Mouse (Mus musculus) thymus, postnatal 25 days (tissue): Measurements from ENCODE around the gene Sirt2.
A peak's percentile ranks its signal among the peaks of the same experiment; 100 is the strongest.

Experiments used
- DNase-seq: peaks from one replicate; pipeline ENCODE4 v3.0.0; 2022

Sirt2 gene

DNA sequence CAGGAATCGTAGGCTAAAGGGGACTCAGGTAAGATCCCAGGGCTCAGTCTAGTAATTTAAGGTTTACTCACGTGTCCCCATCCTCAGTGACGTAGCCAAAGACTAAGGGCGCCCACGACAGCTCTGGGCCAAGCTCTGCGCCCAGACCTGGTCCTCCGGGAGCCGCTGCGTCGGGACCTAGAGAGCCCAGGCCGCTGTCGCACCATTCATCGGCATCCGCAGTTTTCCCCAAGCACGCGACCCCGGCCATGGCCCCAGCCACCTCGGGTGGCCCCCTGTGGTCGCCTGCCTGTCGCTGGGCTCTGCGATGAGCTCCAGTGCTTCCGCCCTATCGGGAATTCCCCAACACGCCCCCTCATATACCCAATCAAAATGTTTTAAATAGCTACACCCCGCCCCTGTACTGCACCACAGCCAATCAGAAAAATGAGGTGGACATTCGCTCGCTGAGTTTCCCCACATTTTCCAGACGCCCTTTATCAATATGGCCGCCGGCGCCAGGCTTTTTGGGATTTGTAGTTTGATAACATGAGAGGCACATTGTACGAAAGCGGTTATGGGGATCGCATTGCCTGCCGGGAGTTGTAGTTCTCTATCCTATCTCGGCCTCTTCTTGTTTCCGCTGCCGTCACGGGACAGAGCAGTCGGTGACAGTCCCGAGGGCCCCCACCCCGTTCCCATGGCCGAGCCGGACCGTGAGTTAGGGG is at the start of gene Sirt2:
TSS of gene Sirt2 (plus strand) at position 563 of the 707 bp plus-strand sequence.
- peak; percentile 96 for DNase-seq

DNA sequence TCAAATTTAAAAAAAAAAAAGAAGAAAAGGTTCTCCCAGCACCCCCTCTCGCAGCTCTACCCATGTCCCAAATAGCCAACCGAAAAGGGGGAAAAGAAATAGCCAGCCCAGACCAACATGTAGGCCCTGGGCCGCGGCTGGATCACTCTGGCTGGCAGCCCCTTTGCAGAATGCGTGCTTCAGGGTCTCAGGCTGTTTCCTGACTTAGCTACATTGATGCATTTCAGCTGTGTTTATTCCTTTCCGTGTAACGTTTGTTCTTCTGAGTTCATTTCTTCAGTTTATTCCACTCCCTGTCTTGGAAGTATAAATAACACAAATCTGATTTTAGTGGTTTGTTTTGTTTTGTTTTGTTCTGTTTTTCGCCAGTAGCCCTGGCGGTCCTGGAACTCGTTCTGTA is 48.8 kb upstream of the Sirt2 start:
- no peak for DNase-seq

DNA sequence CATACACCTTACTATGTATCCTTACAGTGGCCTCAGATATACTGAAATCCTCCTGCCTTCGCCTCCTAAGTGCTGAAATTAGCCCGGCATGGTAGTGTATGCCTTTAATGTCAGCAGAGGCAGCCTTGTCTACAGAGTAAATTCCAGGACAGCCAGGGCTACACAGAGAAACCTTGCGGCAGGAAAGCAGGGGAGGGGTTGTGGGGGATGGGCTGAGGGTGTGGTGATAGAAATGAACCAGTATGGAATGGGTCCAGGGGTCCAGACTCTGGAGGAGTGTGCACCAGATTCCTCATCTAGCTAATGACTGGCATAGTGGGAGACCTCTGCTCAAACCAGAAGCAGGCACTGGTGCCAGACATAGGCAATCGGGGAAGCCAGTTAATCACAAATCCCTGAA is 47.4 kb upstream of the Sirt2 start:
- no peak for DNase-seq

DNA sequence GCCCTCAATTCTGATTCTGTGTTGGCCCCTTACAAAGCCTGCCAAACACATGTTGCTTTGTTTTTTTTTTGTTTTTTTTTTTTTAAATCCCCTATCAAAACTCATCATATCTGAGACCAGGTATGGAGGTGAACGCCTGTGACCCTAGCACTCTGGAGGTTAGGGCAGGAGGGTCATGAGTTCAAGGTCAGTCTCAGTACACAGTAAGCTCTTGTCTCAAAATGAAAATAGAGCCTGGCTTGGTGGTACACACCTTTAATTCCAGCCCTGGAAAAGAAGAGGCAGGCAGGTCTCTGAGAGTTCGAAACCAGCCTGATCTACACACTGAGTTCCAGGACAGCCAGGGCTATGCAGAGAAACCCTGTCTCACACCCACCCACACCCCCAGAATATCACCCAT is 46.9 kb upstream of the Sirt2 start:
- DNase-seq, result no peak

DNA sequence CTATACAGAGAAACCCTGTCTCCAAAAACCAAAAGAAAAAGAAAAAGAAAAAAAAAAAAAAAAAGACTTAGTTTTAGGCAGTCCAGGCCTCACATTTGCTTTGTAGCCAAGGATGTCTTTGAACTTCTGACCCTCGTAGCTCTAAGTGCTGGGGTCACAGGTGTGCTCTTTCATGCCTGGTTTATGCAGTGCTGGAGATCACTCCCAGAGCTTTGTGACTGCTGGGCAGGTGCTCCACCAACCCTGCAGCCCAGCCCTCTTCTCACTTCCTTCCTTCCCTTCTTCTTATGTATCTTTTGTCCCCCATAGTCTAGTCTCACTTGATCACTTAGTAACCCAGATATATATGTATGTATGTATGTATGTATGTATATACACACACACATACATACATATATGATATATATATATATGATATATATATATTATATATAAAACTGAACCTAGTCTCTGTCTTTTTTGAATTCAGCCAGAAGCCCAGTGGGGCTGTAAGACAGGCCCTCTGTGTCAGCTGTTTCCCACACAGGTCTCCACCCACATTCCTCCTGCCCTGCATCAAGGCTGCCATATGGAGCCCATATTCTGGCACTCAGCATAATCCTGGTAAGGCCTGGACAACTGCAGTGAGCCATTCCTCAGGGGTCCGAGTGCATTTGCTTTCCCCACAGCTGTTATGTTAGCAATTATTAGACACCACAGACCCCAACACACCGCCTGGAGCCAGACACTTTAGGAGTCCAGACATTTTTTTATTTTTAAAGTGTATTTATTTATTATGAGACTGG is 45.6 kb upstream of the Sirt2 start:
- no peak for DNase-seq

DNA sequence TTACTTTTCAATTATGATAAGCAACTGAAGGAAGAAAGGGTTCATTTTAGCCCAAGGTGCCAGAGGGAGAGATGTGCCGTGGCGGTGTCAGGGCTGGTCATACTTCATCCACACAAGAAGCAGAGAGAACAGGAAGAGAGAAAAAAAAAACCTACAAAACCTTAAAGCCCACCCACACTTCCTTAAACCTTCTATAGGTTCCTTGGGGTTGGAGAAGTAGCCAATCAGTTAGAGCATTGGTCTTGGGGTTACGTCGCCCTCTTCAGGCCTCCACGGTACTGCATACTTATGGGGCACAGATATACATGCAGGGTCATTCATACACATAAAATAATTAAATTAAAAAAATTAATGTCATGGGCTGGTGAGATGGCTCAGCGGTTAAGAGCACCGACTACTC is 44.5 kb upstream of the Sirt2 start:
- no peak for DNase-seq

DNA sequence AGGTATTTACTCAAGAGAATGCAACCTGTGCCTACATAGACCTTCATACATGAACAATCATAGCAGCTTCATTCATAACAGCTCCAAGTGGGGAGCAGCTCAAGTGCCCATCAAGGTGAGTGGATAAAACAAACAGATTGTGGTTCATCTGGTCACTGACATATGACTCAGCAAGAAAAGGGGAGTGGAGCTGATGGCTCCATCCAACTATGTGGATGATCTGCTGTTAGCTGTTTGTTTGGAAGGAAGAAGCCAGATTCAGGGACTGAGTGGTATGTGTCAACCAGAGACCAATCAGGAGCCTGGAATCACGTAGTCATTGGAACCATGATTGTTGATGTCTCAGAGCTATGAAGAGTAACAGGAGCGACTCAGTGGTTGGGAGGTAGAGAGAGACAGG is 41.9 kb upstream of the Sirt2 start:
- DNase-seq, result no peak

DNA sequence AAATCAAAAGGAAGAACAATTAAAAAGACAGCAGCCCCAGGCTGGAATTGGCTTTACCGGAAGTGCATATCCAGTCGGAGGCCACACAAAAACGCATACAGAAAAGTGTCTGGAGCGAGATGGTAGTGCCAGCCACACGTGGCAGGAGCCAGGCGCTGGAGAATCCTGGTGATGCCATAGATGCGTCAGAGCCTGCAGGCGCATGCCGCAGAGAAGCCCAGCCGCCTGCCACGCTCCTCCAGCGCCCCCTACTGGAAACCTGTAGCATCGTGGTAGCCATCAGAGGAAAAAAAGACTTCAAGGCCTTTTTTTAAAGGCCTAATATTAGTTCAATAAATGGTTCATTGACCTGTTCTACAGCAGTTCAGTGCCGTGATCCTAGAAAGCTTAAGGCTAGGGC is 39.9 kb upstream of the Sirt2 start:
- peak; percentile 80 for DNase-seq

DNA sequence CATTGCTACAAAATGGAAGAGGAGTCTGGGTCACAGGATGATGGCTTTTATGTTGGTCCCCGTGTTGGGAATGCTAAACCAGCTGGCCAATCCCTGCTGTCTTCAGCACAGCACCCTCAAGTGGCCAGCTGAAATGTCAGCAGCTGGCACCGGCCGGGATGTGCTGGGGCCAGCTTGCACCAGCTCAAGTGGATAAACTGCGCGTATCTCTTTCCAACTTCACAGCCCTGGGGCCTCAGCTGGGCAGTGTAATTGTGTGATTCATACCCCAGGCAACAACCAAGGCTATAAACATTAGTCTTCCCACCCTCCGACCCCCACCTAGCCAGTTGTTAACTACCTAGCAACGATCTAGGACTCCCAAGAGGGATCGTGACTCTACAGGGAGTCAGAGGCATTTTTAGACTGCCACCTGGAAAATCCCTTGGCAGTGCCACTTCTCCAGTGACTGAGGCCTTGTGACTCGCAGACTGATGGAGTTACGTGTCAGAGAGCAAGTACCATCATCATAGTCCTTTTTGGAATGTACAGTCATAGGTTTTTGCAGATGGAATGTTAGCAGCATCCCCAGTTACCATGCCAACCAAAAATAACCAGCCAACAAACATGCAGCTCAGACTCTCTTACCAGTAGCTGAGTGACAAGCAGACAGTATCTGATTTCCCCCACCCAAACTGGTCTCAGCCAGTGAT is 38.7 kb upstream of the Sirt2 start:
- no peak for DNase-seq

DNA sequence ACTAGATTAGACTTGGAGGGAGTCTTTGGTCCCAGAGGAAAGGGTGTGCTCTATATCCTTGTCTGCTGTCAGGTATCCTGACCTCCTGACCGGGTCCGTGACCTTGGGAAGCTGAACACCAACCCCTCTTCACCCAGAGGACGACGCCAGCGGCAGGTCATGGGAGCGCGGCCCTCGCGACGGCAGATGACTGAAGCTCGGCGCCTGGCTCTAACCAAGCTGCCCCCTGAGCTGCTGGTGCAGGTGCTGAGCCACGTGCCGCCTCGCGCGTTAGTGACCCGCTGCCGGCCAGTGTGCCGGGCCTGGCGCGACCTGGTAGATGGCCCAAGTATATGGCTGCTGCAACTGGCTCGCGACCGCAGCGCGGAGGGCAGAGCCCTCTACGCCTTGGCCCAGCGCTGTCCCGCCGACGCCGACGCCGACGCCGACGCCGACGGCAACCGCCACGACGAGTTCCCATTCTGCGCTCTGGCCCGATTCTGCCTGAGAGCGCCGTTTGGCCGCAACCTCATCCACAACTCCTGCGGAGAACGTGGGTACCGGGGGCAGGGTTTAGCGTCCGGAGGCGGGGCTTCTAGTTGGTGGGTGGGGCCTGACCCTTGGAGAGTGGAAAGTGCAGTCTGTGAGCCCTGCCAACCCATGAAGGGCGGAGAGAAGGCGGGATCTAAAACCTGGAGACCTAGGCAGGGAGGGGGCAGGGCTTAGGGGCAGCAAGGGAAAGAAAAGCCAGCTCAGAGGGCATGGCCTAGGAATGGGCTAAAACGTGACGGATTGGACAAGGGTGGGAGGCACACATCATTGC is 34.0 kb upstream of the Sirt2 start:
- DNase-seq, result peak; percentile 83

DNA sequence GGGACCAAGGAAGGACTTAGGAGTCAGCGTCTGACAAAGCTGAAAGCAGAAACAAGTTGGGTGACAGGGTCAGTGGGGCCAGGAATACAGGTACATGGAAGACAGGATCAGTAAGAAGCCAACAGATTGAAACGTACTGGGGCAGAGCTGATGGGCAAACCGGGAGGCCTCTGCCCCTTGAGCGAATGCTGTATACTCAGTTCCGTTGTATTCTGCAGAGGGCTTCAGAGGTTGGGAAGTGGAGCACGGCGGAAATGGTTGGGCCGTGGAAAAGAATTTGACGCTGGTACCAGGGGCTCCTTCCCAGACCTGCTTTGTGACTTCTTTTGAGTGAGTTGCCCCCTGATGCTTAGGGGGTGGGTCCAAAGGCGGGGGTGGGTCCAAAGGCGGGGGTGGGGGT is 33.3 kb upstream of the Sirt2 start:
- no peak for DNase-seq

DNA sequence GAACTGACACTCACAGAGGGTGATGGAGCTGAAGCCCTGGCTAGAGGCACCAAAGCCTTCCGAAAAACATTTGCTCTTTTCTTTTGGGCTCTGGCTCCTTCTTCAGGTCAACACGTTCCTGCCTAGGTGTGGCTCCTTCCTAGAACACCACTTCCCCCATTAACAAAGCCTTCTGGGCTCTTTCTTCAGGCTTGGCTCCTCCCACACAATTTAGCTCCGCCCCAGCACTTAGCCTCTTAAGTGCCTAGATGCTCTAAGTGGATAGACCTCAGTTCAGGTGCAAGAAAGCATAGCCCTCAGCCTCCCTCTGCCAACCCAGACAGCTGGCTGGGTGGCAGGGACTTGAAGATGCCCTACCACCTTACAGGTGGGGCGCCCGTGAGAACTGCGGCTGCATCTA is 30.8 kb upstream of the Sirt2 start:
- DNase-seq, result no peak

DNA sequence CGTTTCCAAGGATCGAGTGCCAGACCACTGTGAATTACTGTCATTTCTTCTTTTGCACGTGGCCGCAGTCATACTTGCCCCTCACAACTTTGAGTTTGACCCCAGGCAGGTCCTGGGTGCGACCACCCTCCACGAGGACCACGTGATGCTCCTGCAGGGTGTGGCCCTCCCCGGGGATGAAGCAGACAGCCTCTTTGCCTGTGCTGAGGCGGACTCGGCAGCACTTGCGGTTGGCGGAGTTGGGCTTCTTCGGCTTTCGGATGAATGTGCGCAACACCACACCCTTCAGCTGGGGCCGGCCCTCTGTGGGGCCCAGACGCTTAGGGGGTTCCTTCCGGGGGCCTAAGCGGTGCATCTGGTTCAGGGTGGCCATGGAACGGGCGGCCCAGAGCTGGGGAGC is 26.7 kb upstream of the Sirt2 start:
- DNase-seq, result no peak

DNA sequence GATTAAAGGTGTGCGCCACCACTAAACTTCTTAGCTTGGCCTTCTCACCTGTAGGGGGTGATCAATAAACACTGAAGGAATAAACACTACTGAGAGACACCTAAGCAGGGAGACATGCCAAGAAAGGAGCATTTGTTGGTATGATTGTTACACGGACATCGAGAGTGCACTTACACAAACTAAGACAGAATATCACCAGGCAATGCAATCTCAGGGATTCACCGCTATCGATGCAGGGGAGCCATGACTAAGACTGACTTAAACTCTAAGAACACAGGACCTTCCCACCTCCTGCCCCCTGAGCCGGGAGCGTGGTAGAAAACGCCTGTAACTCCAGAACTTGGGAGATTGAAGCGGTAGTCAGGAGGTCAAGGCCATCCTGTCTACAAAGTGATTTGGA is 25.6 kb upstream of the Sirt2 start:
- DNase-seq, result no peak

DNA sequence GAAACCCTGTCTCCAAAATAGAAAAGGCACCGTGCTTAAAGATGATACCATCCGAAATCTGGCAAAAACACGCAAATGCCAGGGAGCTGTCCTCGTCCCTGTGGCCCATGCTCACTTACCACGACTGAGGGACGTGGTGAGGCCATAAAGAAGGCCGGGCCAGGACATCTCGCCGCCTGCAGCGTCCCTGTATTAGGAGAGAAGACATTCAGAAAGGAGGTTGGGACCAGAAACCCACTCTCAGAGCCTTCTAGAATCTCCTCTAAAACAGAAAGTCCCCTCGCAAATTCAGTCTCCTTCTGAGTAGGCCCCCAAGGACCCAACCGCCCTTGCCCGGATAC is 25.2 kb upstream of the Sirt2 start:
- DNase-seq, result no peak

DNA sequence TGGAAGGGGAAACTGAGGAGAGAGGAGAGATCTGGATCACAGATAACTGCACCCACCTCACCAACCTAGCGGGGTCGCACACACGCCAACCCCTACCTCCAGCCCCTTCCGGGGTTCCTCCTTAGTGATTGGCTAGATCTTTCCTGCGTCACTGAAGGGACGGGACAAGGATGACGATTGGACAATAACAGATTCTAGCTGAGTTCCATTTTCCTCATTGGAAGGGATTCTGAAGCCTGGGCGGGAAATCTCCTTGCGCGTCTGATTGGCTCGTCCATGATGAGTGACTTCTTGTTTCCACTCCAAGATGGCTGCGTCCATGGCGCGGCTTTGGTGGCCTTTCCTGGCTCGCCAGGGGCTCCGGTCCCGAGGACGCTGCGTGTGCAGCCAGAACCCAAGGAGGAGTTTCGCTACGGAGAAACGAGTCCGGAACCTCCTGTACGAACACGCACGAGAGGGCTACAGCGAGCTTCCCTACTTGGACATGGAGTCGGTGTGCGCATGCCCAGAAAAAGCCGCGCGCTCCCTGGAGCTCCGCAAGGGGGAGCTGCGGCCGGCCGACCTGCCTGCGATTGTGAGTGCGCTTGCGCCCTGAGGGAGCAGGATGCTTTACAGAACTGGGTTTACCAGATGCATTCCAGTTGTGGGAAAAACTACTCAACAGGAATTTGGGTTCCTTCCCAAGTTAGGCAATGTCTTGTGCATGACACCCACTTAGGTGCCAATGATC is 24.7 kb upstream of the Sirt2 start, which contains the start of the genes Mrps12 and Sars2:
TSS of gene Mrps12 (minus strand) at position 112 of the 730 bp plus-strand sequence.
TSS of gene Sars2 (plus strand) at position 284 of the 730 bp plus-strand sequence.
- peak; percentile 96 for DNase-seq

DNA sequence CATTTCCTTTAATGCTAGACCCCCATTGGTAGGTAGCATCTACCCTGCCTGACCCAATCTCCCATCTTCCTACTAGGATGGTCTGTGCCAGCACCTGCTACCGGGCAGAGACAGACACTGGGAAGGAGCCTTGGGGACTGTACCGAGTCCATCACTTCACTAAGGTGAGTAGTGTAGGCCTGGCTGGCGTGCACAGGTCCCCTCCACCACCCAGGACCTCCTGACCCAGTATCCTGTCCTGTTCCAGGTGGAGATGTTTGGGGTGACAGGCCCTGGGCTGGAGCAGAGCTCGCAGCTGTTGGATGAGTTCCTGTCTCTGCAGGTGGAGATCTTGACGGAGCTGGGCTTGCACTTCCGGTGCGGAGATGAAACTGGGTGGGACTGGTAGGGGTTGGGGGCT is 16.6 kb upstream of the Sirt2 start:
- DNase-seq, result no peak

DNA sequence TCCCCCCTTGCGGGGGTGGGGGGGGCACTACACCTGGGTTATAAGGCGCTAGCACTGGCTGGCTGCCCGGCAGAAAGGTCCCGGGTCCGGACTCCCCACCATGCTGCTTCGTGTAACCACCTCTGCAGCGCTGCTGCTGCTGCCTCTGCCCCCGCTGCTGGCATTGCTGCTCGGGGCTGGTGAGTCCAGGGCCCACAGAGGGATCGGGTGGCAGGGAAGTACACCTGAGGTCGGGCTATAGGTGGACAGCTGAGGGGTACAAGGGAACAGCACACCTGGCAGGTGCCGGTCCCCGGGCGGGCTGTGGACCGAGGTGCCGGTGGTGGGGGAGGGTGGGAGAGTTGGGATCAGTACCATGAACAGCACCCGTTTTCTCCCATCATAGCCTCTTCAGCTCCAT is 10.5 kb upstream of the Sirt2 start, which contains the start of gene Ccer2:
TSS of gene Ccer2 (plus strand) at position 96 of the 400 bp plus-strand sequence.
- DNase-seq, result no peak

DNA sequence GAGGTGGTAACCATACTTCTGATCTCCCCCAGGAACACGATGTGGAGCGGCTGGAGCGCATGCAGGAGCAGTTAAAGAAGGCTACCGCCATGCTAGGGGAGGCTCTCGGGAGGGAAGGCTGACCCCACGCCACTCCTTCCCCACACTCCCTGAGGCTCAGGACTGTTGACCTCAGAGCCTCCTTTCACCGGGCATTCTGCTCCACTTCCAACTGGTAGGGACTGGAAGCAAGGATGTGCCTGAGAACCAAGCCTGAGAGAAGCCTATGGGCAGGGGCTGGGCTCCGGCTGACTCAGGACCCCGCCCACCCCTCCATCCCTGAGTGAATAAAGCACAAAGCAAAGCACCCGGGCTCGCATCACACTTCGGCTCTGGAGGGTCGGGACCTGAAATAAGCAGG is 7.9 kb upstream of the Sirt2 start:
- no peak for DNase-seq

DNA sequence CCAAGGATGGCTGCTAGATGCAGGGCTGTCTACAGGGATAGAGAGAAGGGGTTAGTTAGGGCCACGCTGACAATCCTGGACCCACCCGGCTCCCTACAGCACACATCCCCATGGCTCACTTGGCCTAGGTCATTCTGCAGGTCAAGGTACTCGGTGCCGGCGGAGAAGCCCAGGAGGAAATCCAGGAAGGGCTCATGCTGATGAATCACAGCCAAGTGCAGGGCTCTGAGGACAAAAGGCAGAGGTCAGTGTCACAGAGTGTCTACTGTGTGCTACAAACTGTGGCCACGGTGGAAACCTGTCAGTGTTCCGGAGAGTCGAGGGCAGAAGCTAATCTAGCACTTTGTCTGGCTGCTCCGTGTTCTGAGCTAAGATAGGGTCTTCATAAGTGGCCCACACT is 4.6 kb upstream of the Sirt2 start:
- no peak for DNase-seq

DNA sequence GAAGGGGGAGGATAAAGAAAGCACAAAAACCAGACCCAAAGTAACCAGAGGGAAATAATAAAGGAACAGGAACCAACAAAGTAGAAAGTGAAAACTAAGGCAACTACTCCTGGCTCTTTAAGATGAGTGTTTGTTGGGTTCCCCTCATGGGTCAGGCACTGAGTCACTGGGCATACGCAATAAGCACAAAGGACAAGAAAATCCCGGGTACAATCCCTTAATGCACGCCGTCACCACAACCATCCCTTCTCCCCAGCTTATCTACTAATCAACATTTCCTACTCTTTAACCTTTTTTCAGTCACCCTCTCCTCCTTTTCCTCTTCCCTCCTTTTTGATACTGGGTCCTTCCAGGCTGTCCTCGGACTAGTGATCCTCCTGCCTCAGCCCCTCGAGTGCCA is 1.3 kb upstream of the Sirt2 start:
- DNase-seq, result no peak

DNA sequence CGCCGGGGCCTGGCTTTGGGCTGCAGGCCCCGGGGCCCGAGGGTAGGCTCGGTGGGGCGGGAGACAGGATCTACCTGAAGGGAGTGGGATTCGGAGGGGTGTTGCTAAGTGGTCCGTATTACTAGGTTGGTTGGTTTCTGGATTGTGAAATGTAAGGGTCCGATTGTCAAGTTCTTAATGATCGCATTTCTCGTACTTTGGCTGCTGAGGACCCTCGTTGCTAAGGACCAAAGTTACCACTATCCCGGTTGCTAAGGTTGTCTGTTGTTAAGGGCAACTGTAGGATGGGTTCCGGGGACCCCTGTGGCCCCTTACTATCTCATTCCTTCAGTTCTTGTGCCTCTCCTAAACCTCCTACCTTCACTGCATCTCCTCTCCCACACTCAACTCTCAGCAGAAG is 375 bp downstream of the Sirt2 start:
- DNase-seq, result no peak
